Comparison of ENCODE assay signal across 12 mouse cellular contexts in the genomic region with DNA sequence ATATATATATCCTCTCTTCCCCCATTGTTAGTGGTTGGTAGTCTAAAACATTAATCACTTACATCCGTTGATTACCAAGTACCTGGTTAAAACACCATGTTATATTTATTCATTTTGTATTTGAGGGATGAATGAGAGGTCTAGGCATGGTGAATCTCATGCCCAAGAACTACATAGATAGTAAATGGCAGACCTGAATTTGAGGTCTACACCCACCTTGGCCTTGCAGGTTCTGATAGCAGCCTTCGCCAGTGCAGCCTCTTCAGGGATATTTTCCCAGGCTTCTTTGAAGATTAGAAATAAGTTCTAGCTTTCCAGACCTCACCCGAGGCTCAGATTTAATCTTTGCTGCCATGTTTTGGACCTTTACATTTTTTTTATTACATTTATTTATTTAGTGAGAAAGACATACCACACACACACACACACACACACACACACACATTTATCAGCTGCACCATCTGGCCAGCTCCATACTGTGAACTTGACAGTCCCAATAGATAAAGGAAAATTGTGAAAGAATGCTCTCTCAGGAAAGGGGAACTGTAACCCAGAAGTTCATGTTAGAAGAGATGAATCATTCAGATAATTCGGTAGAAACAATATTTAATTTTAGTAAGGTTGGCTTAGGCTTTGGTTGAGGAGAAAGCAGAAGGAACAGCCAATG. TPM values are rescaled to one million over a fixed set of nuclear protein-coding genes. Genes with fewer than 3 reads are reported as not detected.
DNase-seq lines count a peak whose midpoint lies in the region; ATAC-seq and TF ChIP-seq lines count a peak whose summit lies in the region.
"Had no signal": no experiment of that assay in that cellular context is flagged by ENCODE, and none has a peak within 500 bp of the region (broad histone marks: within the 10 kb centered on the region; RNA-seq: fewer than 3 reads in every experiment).

No protein-coding gene starts in this region.

- H3K27me3 ChIP-seq in forebrain, postnatal 0 days (ENCODE audit: insufficient read depth, low read length) = no peaks in the 10 kb centered on the region
- no peaks in the 10 kb centered on the region for H3K27me3 ChIP-seq in forebrain, embryonic 13.5 days
- peaks cover 5% of the 10 kb centered on the region; the same call in 1 of the 2 replicates for H3K27me3 ChIP-seq in liver, embryonic 15.5 days
- H3K27me3 ChIP-seq: forebrain, embryonic 15.5 days; heart, embryonic 13.5 days had no signal

- H3K27ac ChIP-seq in forebrain, postnatal 0 days (ENCODE audit: low read depth, low read length) = no peak overlapping the region
- H3K27ac ChIP-seq in forebrain, embryonic 13.5 days = no peak overlapping the region
- peak overlapping the region; percentile 71 for H3K27ac ChIP-seq in liver, embryonic 15.5 days (replicated peaks)
- H3K27ac ChIP-seq: forebrain, embryonic 15.5 days; heart, embryonic 13.5 days had no signal

- H3K4me3 ChIP-seq in forebrain, postnatal 0 days (ENCODE audit: low read depth, low read length) = 0 out of 2 replicates have a peak overlapping the region, but pooled peaks have one; percentile 7
- H3K4me3 ChIP-seq in forebrain, embryonic 13.5 days = no peak overlapping the region
- H3K4me3 ChIP-seq in liver, embryonic 15.5 days (replicated peaks) = peak overlapping the region; percentile 33

- no peaks in the 10 kb centered on the region for H3K36me3 ChIP-seq in forebrain, postnatal 0 days (ENCODE audit: insufficient read depth)
- no peaks in the 10 kb centered on the region; the same call in 1 of the 2 replicates for H3K36me3 ChIP-seq in forebrain, embryonic 13.5 days (ENCODE audit: poor library complexity, severe bottlenecking)
- peaks cover 6% of the 10 kb centered on the region; the same call in 1 of the 2 replicates for H3K36me3 ChIP-seq in liver, embryonic 15.5 days (replicated peaks)
- H3K36me3 ChIP-seq: forebrain, embryonic 15.5 days; heart, embryonic 13.5 days had no signal

- peaks cover 14% of the 10 kb centered on the region for H3K4me1 ChIP-seq in forebrain, postnatal 0 days (ENCODE audit: insufficient read depth)
- H3K4me1 ChIP-seq in forebrain, embryonic 13.5 days = peaks cover 22% of the 10 kb centered on the region
- H3K4me1 ChIP-seq in liver, embryonic 15.5 days (replicated peaks) = peaks cover 57% of the 10 kb centered on the region

- TF ChIP-seq CTCF in forebrain, postnatal 0 days (IDR thresholded peaks at IDR 0.05; ENCODE audit: low read depth) = no peak

- DNase-seq in forebrain, postnatal 0 days = no peak
- DNase-seq in 3T3-L1 (ENCODE audit: low read depth, low spot score) = peak; percentile 27
- no peak for DNase-seq in thymus, adult 18-20 months
- no peak for DNase-seq in lung, adult 18-20 months
- no peak for DNase-seq in left cerebral cortex, postnatal 14 days (ENCODE audit: low spot score in 2 of 2)
- DNase-seq: kidney, adult 8-10 months; lung, adult 2 months had no signal

- no peak overlapping the region for H3K9ac ChIP-seq in forebrain, postnatal 0 days
- no peak overlapping the region for H3K9ac ChIP-seq in forebrain, embryonic 13.5 days
- H3K9ac ChIP-seq in liver, embryonic 15.5 days = no peak overlapping the region
- H3K9ac ChIP-seq: forebrain, embryonic 15.5 days had no signal

- ATAC-seq in forebrain, postnatal 0 days = no peak
- no peak for ATAC-seq in forebrain, embryonic 13.5 days
- ATAC-seq in common myeloid progenitor, adult 5-6 weeks (replicated peaks; ENCODE audit: low read depth, poor library complexity, severe bottlenecking) = peak; percentile 71
- ATAC-seq in liver, embryonic 15.5 days (ENCODE audit: insufficient read depth) = peak; percentile 62
- ATAC-seq: forebrain, embryonic 15.5 days had no signal

- peak overlapping the region; percentile 44 for H3K4me2 ChIP-seq in forebrain, postnatal 0 days (ENCODE audit: low read depth)
- H3K4me2 ChIP-seq in forebrain, embryonic 13.5 days = no peak overlapping the region
- H3K4me2 ChIP-seq in liver, embryonic 15.5 days = peak overlapping the region; percentile 94

- intact Hi-C loops in left cerebral cortex, postnatal 14 days (cut with DNase I) = loop anchor here (5.0 kb wide), 2 partner anchors 68 to 113 kb away; no protein-coding TSS in a partner anchor

- no peaks in the 10 kb centered on the region for H3K9me3 ChIP-seq in forebrain, postnatal 0 days (ENCODE audit: low read length)
- no peaks in the 10 kb centered on the region for H3K9me3 ChIP-seq in forebrain, embryonic 13.5 days (replicated peaks)
- H3K9me3 ChIP-seq in liver, embryonic 15.5 days (replicated peaks) = no peaks in the 10 kb centered on the region
- H3K9me3 ChIP-seq: forebrain, embryonic 15.5 days had no signal

- WGBS in forebrain, postnatal 0 days = 82% methylated on average over 4 of the region's 4 CpGs
- WGBS in forebrain, embryonic 13.5 days = 84% methylated on average over 4 of the region's 4 CpGs
- 26% methylated on average over 4 of the region's 4 CpGs for WGBS in liver, embryonic 15.5 days (ENCODE audit: insufficient replicate concordance)

RNA-seq across cellular contexts. Expression of gene Ank, which starts 2.5 kb away (rescaled TPM):
- total RNA-seq in forebrain, postnatal 0 days (2014; rRNA removed) = 31.5 and 35.5 TPM in 2 replicates
- polyA plus RNA-seq in forebrain, postnatal 0 days (2015; fragmentation: Nextera tagmentation; extraction: Ambion mirVana) = 18.9 and 22.8 TPM in 2 replicates
- 9.2 and 9.7 TPM in 2 replicates for polyA plus RNA-seq in forebrain, embryonic 13.5 days (2015; fragmentation: Nextera tagmentation; extraction: Ambion mirVana)
- total RNA-seq in common myeloid progenitor, adult 5-6 weeks (2017) = 28.5 and 29.8 TPM in 2 replicates
- polyA plus RNA-seq in liver, embryonic 15.5 days (2015; fragmentation: Nextera tagmentation; extraction: Ambion mirVana) = 10.5 and 10.8 TPM in 2 replicates
- total RNA-seq in left cerebral cortex, postnatal 14 days (2021) = 100 to 1,000 TPM; 173 to 176 TPM

Comparison
In these comparisons a context has a peak if more than half of its experiments do, and no peak if none do; other contexts are left out.
1. ATAC-seq: peak in common myeloid progenitor, adult 5-6 weeks (single experiment) and liver, embryonic 15.5 days (single experiment); none in forebrain, postnatal 0 days (single experiment) and forebrain, embryonic 13.5 days (single experiment).